Comparison of ENCODE assay signal across 8 mouse cellular contexts in the genomic region with DNA sequence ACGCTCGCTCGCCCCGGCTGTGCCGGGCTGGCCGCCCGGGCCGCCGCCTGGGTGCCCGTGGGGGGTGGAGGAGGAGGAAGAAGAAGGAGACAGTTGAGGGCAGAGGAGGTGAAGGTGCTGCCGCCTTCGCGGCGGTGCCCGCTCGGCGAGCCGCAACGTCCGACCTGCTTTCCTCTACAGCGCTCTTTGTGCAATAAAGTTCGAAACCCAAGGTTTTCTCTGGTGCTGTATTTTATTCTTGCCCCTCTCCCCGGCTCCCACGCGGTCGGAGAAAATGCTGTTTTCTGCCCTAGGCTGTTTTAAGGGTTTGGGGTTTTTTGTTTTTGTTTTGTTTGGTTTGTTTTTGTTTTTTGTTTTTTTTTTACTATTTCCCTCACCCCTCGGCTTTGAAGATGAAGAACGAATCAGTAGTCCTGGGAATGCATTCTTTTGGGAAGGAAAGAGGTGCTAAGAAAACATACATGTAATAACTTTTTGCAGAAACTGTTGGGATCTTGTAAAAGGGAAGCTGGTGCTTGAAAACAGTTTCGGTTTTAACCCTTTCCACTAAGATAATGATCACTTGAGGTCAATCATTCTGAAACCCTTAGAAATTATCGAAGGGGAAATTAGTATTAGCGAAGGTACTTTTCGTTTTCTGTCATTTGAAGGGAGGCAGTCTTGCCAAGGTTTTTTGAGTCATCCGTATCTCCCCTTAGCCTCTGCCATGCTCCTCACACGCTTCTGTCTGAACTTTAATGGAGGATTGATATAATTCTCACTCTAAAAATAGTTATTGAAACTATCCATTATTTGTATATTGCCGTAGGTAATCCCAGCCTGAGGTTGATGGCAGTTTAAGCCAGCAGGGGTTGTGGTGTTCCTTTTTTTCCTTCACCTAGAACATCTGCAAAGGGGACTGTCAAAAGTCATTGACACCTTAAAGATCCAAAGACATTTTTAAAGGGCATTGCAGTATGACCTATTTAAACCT. TPM values are rescaled to one million over a fixed set of nuclear protein-coding genes. Genes with fewer than 3 reads are reported as not detected.
DNase-seq lines count a peak whose midpoint lies in the region; ATAC-seq lines count a peak whose summit lies in the region.

No protein-coding gene starts in this region.

- H3K36me3 ChIP-seq in forebrain, embryonic 13.5 days (ENCODE audit: poor library complexity, severe bottlenecking): 0 out of 2 replicates have a peak, but pooled peaks cover 2% of the 10 kb centered on the region
- no peaks in the 10 kb centered on the region for H3K36me3 ChIP-seq in hindbrain, embryonic 12.5 days

- no peaks in the 10 kb centered on the region for H3K9me3 ChIP-seq in forebrain, embryonic 13.5 days (replicated peaks)
- H3K9me3 ChIP-seq in hindbrain, embryonic 12.5 days (replicated peaks): no peaks in the 10 kb centered on the region

- peak overlapping the region; percentile 90 for H3K4me3 ChIP-seq in forebrain, embryonic 13.5 days
- H3K4me3 ChIP-seq in hindbrain, embryonic 12.5 days: peak overlapping the region; percentile 90

- peak overlapping the region; percentile 100 for H3K27ac ChIP-seq in forebrain, embryonic 13.5 days
- H3K27ac ChIP-seq in hindbrain, embryonic 12.5 days: peak overlapping the region; percentile 100

- DNase-seq in Muller cell, postnatal 12 days (ENCODE audit: inconsistent ontology term): peak; percentile 42
- peak; percentile 34 for DNase-seq in c-Kit-positive CD71-positive TER-119-negative erythroid progenitor cells, embryonic 14.5 days (ENCODE audit: low read depth)
- peak; percentile 46 to 57 for DNase-seq in layer of hippocampus, postnatal 36 days
- peak; percentile 25 for DNase-seq in mesoderm, embryonic 11.5 days (ENCODE audit: low read depth, low spot score)
- DNase-seq in skeletal muscle tissue, adult 2 months (ENCODE audit: low read depth, low spot score): peak; percentile 36

- no peak for ATAC-seq in forebrain, embryonic 13.5 days
- ATAC-seq in hindbrain, embryonic 12.5 days (ENCODE audit: low FRiP score): no peak
- ATAC-seq in granulocyte monocyte progenitor cell, adult 5-6 weeks (replicated peaks; ENCODE audit: poor library complexity, severe bottlenecking): no peak

- under 1% methylated on average over 25 of the region's 35 CpGs for WGBS in forebrain, embryonic 13.5 days
- WGBS in hindbrain, embryonic 12.5 days: 1% methylated on average over 35 of the region's 35 CpGs

- peaks cover 46% of the 10 kb centered on the region for H3K4me1 ChIP-seq in forebrain, embryonic 13.5 days
- peaks cover 24% of the 10 kb centered on the region for H3K4me1 ChIP-seq in hindbrain, embryonic 12.5 days

- H3K9ac ChIP-seq in forebrain, embryonic 13.5 days: peak overlapping the region; percentile 99
- peak overlapping the region; percentile 99 for H3K9ac ChIP-seq in hindbrain, embryonic 12.5 days

- no peaks in the 10 kb centered on the region for H3K27me3 ChIP-seq in forebrain, embryonic 13.5 days
- no peaks in the 10 kb centered on the region for H3K27me3 ChIP-seq in hindbrain, embryonic 12.5 days

- peak overlapping the region; percentile 68 for H3K4me2 ChIP-seq in forebrain, embryonic 13.5 days
- H3K4me2 ChIP-seq in hindbrain, embryonic 12.5 days (replicated peaks): peak overlapping the region; percentile 79

RNA-seq across cellular contexts. Expression of gene Creb1, which starts 1.3 kb away (rescaled TPM):
- polyA plus RNA-seq in forebrain, embryonic 13.5 days (2015; fragmentation: Nextera tagmentation; extraction: Ambion mirVana): 44.8 and 47.8 TPM in 2 replicates
- 55.5 and 57.1 TPM in 2 replicates for polyA plus RNA-seq in hindbrain, embryonic 12.5 days (2016; fragmentation: Nextera tagmentation; extraction: Ambion mirVana)
- total RNA-seq in layer of hippocampus, postnatal 36 days (2021): 10 to 100 TPM; 50.7 to 61.0 TPM
- 60.4 and 73.2 TPM in 2 replicates for total RNA-seq in granulocyte monocyte progenitor cell, adult 5-6 weeks (2014; fragmentation: Nextera tagmentation)
- 65.1 and 74.2 TPM in 2 replicates for total RNA-seq in granulocyte monocyte progenitor cell, adult 5-6 weeks (2017)
